Mouse (Mus musculus) cerebellum, adult (tissue): ENCODE data around the gene Cabp1.
A peak's percentile ranks its signal among the peaks of the same experiment; 100 is the strongest.

Experiments used
- ATAC-seq: cut with Nextera tagmentation; 2 replicates; pipeline ENCODE4 v1.9.2; 2017; ENCODE audit warnings: mild to moderate bottlenecking, moderate library complexity, mixed read lengths; ENCODE audit not compliant: insufficient number of reproducible peaks, low FRiP score, low TSS enrichment

Cabp1 gene

DNA sequence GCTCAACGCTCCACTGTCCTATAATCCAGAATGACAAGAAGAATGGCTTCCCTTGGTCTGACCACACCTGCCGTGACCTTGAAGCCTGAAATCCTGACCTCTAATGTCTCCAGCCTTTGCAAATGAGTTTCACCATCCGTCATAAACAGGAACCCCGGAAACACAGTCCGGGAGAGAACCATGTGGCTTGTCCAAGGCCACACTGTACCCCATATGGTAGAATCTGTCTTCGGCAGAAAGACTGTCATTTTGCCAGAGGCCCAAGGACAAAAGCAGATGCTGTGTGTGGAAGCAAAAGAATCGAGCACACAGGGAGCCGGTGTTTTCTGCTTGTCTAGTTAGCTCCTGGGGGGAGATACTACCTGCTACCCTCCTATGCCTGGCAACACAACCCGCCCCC, 18.3 kb upstream of the Cabp1 start:
- ATAC-seq = no peak

DNA sequence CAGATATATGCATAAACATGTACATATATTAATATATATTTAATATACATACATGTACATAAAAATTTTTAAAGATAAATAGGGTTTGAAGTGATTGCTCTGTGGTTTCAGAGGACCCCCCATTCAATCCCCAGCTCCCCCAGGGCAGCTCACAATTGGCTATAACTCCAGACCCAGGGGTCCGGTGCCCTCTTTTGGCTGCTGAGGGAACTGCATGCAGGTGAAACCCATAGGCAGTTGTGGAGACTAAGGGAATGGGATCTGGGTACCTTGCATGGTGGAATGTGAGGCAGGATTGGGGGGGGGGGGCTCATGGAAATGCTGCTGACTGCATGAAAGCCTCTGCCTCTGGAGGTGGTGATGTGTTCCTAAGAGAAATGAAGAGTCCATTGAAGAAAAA, 16.2 kb upstream of the Cabp1 start:
- ATAC-seq = no peak

DNA sequence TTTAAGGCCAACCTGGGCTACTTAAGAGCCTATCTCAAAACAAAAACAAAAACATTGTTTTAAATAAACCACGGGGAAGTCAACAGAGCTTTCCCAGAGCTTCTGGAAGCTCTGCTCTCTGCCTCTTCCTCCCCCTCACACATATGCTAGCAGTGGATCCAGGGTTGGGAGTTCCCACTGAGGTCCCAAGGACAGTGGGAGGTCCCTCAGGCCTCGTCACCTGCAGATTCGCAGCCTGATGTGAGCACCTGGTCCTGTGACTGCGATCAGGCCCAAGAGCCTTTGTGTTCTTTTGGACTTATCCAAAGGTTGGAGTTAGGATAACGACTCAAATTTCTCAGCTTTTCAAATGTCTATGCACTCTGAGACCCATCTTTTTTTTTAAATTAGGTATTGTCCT, 14.4 kb upstream of the Cabp1 start:
- ATAC-seq = no peak

DNA sequence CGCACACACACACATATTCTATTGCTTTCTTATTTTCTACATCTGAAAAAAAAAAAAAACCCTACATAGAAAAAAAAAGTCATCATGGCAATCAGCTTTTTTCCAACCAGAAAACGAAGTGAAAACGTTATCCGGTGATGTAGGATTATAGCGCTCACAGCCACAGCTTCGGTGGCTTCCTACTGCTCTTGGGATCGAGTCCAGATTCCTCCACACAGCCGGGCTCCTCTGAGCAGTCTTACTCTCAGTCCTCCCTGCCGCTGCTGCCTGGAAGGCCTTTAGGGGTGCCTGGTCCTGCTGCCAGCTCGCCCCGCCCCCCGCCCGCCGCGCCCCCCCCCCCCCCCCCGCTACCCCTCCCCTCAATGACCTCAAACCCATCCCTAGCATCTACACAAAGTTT, 13.7 kb upstream of the Cabp1 start:
- no peak for ATAC-seq

DNA sequence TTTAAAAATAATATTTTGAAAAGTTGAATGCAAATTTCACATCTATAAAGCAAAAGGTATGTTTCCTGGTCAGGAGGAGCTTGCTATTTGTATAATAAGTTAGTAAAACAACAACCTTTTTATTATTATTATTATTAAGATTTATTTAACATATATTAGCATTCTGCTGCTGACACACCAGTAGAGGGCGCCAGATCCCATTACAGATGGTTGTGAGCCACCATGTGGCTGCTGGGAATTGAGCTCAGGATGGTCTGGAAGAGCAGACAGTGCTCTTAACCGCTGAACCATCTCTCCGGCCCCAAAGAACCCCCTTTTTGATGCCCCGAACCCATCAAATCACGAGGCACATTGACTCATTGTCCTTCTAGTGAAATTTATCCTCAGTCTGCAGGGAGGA, 13.1 kb upstream of the Cabp1 start:
- ATAC-seq = no peak

DNA sequence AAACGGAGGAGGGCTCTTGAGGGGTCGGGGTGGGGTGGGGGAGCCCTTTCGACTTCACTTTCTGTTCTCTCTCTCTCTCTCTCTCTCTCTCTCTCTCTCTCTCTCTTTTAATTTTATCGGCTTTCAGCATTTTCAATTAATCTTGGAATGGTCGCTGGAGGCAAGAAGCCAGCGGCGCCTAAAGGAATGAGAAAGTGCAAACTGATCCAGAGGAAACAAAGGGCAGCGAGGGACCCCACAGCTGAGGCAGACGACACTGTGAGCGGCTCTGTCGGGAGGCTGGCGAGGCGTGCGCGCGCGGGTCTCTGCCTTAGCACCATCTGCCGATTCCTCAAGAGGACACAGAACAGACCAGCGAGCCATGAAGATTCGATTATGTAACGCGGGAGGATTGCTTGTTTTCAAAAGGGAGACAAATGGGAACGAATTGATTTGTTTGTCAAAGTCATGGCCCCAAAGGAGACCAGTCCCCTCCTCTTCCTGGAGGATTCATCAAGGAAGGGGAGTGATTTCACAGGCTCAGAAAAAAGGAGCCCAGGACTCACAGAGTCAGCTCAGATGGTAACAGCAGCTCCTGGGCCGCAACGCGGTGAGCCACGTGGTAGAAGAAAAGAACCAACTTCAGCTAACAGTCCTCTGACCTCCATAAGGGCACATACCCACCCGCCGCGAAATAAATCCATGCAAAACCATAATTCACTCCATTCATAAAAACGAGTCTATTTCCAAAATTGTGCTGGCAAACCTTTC, 10.6 kb upstream of the Cabp1 start:
- ATAC-seq = peak; percentile 82; the same call in 1 of the 2 replicates

DNA sequence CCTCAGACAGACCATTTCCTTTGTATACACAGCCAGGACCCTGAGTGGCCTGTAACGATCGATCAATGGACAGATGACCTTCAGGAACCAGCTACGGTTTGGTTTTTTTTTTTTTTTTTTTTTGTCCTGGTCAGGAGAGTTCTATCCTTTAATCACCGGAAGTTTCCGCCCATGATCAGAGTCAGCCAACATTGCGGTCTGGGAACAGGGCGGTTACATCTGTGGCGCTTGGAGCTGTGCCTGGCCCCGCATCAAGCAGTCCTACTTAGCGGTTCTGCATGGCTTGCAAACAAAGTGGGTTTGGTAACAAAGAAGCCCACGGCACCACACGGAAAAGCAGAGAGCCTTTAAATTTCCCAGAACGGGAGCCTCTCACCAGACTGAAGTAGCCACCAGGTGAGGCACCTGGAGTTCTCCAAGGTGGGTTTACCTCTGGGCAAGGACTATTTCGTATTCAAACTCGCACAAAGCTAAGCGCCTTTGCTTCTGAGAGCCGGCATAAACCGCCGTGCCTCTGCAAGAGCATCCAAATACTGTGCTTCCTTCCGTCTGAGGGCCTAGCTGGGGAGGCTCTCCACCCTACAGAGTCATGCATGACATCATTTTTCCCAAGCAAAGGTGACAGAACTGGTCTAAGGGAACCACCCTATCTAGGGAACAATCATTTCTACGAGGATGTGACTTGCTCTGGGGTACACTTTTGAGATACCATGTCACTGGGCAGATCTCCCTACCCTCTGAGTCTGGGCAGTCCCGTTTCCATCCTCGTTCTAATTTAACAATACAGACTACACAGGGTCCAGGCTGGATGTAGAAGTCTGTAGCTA, 9.8 kb upstream of the Cabp1 start:
- peak; percentile 66; the same call in 1 of the 2 replicates for ATAC-seq

DNA sequence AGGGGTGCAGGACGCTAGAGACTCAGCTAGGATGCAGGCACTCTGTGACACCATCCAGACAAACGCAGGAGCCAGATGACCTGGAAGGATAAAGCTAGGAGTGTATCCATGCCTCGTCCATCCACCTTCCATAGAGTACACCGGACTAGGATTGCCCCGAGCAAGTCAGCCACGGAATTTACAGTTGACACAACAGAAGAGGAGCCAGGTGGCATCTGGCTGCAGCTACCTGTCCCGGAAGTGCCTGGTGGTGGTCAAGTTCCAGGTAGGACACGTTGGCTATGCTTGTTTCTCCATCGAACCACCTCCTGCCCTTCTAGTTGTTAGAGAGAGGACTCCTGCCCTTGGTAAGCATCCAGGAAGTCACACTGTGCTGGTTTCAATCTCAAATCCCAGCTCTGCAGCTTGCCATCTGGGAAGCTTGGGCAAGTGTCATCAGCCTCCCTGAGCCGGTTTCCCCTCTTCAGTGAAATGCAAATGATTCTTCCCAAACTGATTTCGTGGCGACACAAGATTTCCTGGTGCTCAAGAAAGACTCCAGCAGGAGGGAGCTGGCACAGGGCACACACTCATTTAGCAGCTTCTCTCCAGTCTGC, 543 bp upstream of the Cabp1 start:
- peak; percentile 42; the same call in 1 of the 2 replicates for ATAC-seq

DNA sequence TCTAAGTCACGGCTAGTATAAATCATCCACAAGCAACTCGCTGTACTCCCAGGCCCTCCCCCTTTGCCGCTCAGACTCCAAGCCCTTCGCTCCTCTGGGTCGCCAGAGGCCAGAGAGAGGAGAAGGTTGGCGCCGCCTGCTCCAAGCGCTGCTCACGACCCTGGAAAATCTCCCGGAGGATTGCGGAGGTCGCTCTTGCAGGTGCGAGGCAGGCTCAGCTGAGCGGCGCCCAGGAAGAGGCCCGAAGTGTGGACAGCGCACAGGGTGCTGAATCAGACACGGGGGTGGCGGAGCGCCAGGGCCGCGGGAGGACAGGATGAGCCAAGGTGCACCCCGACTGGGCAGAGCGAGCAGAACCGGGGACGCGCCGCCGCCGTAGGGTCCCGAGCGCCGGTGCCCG, 955 bp downstream of the Cabp1 start:
- ATAC-seq = no peak; the same call in 1 of the 2 replicates

DNA sequence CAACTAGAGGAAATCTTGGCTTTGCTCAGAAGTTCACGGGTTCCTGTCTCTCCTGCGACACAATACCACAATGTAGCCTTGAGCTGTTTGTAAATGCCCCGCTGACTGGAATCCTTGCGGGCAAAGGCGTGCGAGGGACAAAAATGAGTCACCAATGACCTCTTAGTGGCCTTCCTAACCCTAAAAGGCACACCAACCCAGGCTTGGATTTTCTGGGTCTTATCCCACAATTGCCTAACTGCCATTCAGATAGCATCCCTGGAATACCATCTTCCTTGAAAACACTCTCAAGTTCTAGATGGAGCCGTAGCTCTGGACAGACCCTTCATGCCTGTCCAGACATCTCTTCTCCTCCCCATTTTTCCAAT, 1.4 kb downstream of the Cabp1 start:
- no peak for ATAC-seq

DNA sequence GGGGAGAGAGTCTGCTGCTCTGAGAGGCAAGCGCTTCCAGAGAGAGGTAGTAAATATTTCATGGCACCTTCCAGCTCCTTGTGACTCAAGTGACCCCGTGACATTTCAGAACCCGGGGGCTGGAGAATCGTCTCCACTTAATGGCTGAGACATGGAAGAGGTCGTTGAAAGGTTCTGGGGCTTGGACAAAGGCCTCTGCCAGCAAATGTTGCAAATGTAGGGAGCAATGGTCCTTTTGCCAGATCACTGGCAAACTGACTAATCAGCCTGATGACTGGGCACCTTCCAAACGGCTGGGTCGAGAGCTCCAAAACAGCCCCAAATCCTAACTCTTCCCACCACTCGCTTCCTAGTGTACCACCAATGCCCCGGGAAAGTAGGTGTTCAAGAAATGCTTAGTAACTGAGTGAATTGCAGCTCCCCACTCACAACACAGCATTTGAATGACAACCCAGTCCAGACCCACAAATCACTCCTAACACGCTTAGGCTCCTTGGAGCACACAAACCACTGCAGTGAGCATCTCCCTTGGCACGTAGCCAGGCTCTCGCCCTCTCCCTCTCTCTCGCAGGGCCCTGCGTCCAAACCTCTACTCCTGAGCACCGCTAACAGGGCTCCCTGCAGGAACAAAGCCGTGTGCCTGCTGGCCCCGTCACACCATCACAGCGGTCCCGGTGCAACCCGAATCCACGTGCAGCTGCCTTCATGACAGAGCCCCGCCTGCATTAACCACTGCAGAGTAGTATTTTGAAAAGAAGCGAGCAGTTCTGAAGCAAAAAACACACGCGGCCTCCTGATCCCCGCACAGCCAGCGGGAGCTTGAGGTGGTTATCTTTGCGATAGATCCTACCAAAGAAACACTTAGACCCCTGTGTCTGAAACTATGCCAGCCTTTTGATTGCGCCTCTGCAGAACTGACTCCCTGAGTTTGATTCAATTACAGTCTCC, 2.0 kb downstream of the Cabp1 start:
- ATAC-seq = no peak

DNA sequence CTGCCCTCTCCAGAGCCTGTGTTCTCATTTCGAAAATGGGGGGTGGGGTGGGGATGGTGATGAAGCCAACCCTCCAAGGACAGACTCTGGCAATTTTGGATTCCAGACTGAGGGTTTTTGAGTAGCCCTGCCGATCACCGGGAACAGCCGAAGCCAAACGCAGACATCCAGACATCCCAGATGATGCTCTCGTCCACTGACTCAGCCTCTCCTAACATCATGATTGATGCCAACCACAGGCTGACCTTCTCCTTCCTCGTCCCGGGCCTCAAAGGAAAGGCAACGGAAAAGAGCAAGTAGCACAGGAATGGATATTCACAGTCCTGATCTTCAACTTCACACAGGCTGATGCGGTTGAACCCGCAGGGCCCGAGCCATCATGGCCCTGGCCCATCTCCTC, 4.1 kb downstream of the Cabp1 start:
- ATAC-seq = no peak

DNA sequence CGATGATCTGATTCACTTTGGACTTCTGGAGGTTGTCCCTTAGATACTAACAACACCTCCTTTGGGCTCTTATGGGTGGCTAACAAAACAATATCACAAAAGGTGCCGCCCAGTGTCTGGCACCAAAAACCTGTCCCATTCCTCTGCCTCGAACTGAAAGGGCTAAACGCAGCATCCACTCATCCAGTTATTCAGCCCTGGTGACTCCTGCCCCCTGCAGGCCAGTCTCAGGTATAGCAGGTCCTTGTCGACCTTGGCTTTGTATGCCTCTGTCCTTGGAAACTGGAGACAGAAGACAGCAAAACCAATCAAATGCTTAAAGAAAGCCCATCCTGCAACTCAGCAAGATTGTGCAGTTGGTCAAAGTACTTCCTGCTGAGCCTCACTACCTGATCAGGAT, 5.4 kb downstream of the Cabp1 start:
- no peak for ATAC-seq

DNA sequence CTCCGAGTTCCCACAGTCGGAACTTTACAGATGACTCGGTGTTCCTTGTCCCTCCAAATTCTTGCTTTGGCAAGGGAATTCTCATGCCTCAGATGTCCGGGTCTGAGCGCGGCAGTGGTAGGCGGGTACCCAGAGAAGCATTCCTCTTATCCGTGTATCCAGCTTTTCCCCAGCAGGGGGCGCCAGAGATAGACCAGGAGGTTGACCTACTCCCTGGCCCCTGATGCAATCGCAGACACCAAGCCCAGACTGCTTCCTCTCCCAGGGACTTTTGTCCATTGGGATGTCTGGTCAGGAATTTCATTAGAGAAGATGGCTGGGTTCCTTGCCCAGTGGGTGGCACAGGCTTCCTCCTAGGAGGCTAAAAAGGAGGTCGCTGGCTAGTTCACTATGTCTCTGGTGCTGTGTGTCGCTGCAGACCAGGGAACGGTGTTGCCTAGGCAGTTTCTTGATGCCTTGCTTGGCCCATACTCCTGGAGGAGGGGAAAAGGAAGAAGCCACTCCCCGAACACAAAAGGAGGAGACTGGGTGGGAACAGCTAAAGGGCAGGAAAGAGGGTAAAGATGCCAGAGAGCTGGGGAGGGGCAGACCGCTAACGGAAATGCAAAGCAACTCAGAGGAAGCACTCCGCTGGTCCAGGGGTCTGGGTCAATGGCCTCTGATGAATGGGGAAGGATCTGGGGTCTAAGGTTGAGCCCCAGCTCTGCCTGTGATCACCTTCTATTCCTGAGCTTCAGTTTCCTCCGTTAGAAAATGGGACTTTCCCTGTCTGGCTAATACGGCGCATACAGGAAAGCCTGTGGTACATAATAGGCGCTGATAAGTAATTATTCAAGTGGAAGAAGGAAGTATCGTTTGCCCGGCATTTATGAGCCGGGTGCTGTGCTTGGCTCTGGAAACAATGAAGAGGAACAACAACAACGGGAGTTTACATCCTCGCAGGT, 6.7 kb downstream of the Cabp1 start:
- ATAC-seq = peak; percentile 82

DNA sequence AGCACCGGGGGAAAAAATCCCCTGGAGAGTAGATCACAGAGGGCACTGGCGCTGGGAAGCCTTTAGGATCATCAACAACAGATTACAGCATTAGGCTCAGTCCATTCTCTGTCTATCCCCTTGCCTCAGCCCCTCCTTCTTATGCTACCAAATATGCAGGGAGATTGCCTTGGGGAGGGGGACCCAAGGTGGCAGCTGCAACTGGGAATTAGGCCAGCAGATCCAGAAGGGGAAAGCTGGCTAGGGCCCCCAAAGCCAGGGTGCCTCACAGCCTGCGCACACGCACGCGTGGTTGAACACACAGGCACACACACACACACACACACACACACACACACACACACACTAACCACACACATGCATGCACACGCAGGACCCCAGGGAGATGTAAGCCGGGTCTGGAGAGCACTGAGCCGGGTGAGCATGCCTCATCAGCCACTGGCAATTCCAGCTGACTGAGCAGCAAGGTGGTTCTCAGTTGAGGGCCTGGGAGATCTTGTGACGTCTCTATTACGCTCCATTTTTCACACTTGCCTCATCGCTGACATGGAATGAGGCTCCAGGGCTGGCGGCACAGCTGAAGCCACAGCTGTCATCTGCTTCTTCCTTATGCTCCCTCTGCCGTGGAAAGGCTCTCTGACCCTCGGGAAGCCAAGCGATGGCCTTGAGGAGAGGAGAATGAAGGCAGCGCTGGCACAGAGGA, 7.7 kb downstream of the Cabp1 start:
- no peak for ATAC-seq

DNA sequence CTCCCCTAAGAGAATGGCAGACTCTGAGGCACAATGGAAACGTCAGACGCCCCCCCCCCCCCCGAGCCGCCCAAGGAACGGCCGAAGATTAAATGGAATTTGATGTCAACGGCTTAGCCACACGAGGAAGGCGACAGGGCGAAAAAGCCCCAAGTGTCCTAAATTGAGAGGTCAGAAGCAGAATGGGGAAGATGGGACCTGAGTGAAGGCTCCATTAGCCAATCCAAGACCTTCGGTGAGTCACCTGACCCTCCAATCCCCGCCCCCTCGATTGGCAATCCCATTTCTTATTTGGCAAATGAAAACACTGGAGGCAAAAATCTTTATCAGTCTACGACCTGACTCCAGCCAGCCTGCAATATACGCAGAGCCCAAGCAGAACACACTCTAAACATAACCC, 9.5 kb downstream of the Cabp1 start:
- no peak for ATAC-seq

DNA sequence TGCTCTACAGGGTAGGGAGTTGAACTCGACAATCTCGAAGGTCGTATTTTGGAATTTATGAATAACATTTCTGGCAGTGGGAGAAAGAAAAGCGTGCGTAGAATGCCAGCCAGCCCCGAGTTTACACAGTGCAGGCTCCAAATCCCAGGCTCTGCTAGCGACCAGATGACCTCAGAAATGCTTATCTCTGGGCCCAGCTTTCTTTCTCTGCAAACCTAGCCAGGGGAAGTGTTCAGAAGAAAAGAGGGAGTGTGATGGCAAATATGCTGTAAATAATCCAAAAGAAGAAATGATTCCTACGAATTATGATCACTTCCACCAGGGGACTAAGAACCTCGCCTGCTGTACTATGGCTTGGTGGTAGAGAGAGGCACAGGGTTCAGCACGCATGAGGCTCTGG, 10.7 kb downstream of the Cabp1 start:
- no peak for ATAC-seq

DNA sequence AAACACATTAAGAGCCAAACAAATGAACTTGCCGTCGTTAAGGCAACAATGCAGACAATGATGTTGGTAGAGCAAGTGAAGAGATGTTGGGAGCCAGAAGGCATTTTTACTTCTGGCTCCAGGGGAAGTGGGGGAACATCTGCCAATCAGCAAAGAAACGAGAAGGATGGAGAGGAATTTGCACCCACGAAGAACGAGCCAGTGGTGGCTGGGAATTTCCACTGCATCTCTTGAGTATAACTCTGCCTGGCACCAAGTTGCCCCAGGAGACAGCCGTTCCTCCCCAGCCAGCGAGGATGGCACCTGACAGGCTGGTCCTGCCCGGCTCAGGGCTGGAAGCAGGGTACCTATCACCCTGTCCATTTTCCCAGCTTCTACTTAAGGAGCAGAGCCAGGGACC, 11.3 kb downstream of the Cabp1 start:
- no peak for ATAC-seq
